Mouse (Mus musculus) urinary bladder, postnatal 4 days (tissue): Measurements from ENCODE around the gene Tmem50a.
A peak's percentile ranks its signal among the peaks of the same experiment; 100 is the strongest.

Experiments
- DNase-seq, 2 experiments: peaks; one replicate each; pipeline ENCODE4 v3.0.0; 2021 to 2022; ENCODE audit warnings: low spot score in 2 of 2

Tmem50a gene

DNA sequence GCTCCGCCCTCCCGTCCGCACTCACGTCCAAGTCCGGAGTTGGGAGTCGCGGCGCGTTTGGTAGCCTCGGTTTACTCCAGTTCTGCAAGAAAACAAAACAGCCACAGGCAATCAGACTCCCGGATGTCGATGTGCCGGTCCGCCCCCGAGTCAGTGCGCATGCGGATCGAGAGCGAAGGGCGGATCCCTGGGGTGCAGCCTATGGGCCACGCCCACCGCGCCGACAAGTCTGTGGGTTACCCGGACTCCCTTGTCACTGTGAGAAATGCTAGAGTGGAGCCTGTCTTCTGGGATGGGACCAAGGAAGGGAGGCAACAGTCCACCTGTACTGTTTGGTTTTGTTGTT is at the start of gene Tmem50a:
Tmem50a (minus strand) TSS at position 161 of the 346 bp plus-strand sequence.
- peak; percentile 90 to 94 for DNase-seq

DNA sequence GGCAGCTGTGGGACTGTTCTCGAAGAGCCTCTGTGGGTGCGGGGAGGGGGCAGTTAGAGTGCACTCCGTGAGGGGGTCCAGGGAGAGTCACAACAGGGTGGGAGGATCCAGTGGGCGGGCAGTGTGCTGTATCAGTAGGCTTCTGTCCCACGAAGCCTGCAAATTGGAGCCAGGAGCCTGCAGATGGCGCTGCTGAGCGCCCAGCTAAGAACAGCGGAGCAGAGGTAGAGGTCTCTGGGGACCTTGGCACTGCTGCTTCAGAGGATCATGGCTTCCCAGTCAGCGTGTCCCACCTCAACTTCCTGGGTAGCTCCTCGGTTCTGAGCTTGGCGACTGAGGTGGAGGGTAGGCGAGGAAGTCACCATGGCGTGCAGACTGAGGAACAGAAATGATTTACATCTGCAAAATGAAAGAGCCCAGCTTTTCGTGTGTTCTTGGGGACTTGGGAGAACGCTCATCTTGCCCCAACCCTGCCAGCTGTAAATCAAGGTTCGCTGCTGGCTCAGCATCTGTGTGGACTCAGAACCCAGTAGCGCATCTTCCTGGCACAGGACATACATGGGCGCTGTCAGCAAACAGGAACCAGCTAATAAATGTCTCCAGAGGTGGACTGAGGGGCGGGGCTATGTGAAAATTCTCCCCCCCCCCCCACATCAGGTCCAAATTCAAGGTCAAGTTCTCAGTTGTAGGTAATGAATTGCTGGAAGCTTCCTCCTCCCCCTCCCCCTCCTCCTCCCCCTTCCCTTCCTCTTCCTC is 48.4 kb upstream of the Tmem50a start:
- no peak for DNase-seq

DNA sequence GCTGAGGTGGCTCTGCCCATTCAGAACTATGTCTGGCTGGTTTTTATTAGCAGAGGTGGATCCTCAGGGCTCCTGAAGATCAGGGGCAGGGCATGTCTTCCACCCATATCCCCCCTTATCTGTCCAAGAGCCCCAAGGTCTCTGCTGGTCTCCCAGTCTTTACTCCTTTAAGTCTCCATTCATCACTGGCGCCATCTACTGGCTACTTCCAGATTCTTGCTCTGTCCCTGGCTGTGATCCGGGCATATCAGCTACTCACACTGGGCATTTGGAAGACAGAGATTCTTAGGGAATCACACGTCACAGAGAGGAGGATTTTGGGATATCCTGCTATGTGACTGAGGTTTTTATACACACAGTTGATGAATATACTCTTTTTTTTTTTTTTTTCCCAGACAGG is 41.5 kb upstream of the Tmem50a start:
- DNase-seq = peak in 1 of 2 experiments; percentile 83

DNA sequence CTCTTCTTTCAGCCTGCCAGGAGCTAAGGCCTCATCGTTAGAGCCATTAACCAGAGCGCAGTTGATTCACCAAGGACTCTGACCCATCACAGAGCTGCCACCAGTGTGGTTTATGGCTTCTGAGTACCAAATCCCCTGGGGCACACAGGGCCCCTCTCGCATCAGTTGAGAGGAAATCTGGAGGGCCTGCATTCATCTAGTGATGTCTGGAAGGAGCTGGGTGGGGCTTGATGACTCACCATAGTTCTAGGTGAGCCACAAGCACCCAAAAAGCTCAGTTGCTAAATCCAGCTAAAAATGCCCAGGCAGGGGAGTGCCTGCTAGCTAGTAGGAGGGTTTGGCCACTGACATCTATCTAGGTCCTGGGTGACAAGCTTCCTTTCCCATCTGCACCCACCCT is 41.0 kb upstream of the Tmem50a start:
- DNase-seq = no peak

DNA sequence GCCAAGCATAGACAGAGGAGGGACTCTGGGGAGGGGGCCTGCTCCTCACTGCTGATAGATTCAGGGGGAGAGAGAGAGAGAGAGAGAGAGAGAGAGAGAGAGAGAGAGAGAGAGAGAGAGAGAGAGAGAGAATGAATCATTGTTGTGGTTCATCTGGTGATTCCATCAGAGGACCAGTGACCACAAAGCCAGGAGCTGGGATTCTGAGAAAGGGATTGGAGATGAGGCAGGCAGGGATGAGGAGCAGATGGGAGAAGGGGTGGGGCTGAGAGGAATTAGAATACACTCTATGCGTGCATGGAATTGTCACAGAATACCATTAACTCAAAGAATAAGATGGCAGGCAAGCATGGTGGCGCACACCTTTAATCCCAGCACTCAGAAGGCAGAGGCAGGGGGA is 40.4 kb upstream of the Tmem50a start:
- DNase-seq = no peak

DNA sequence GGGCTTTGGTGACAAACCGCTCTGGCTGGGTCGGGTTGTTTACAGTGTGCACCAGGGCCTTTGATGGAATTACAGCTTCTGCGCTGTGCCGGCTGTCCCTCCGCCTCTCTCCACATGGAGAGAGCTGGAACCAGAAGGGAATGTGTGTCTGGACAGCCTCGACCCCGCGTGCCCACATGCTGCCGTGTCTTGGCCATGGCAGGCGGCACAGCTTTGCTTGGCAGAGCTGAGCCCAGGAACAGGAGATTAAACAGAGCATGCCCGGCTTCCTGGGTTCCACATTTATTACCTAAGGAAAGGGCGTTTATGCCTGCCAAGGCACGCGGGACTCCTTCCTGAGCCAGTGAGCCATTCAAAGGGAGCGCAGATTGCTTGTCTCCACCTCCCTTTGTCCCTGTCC is 39.6 kb upstream of the Tmem50a start:
- DNase-seq = no peak

DNA sequence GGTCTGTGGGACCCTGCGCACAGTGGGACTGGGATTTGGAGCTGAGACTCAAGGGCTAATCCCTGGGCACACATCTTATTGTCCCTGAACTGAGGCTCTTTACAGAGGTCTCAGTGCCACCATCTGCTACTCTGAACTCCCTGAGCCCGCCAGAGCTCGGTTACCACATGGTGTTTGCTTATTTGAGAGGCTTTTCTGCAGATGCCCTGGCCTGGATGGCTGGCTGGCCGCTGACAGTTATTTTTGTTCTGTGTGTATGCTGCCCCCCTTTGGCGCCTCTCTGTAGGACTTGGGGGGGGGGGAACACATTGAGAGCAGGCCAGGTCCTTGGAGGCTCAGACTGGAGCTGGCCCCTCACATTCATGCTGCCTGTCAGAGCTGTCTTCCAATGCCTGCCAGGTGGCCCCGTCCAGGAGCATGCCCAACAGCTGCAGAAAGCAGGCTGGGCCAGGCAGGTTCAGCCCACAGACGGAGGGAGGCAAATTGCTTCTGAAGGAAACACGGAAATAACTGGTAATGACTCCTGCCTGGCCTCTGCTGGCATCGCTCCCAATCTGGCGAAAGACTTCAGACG is 35.8 kb upstream of the Tmem50a start:
- peak; percentile 31 to 75 for DNase-seq

DNA sequence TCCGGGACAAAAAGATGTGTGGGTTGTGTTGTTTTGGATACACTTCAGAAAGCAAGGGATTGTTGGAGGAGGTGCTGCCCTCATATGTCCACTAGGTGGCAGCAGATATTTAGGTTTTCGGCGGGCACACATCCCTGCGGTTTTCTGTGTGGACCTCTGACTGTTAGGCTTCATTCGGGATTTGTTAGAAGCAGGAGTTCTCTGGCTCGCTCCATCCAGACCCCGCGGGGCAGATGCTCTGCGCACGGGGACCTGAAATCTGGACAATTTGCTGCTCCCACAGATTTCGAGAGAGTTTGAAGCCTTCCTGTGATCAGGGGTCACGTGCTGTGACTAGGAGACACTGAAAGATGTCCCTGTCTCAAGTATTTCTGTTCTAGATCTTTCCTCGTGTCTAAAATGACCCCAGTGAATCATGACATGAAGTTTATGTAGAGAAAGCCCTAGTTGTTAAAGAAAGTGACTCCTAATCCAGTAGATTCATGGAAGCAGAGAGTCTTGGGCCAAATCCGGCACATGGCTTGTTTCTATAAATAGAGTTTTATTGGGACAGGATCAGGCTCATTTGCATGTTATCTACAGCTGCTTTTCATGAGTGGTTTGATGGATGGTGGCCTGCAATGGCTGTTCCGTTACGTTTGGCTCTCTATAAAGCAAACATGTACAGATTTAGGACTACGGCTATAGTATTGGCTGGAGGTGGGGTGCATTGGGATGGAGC is 31.4 kb upstream of the Tmem50a start:
- DNase-seq = peak; percentile 59 to 77

DNA sequence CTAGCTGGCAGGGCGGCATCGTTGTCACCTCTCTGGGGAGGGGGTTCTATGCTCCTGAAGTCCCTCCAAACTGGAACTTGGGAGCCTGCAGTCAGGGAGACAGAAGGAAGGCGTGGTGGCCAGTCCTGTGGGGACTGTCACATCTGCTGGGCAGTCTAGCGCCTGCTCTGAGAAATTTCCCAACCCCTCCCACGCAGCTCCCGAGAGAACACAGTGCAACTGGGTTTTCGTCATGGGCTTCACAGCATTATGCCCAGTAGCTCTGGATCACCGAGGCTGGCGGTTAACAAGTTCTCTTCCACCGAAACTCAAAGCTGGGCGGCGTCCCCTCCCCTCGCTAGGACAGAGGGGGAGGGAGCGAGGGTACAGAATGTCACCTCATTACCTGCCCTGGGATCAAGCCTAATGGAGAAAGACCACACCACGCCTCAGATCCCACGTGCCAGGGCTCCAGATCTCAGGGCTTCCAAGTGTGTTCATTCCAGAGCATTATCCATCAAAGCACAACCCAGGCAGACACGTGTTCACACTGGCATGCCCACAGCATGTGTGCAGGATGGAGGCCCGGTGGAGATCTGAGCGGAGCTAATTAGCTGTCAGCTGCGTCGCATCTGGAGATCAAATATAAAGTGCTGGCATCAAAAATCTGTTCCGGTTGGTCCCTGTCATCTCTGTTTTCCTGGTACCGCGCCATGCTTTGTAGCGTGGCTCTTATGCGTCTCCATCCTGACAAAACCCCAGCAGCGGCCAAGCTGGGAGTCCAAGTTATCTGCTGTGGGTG is 29.1 kb upstream of the Tmem50a start:
- DNase-seq = no peak

DNA sequence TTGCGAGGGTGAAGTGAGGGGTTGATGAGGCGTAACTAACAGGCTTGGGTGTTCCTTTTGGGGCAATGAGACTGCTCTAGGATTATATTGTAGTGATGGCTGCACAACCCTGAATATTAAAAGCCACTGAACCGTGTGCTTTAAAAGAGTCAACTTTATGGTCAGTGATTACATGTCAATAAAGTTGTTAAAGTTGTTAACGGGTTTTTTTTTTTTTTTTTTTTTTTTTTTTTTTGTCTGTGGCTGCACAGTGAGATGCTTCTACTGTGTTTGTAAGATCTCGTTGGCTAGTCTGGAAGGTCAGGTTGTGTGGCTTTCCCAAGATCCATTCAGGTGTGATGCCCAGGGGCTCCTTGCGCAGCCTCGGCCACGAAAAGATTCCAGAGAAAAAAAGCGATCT is 25.1 kb upstream of the Tmem50a start:
- no peak for DNase-seq

DNA sequence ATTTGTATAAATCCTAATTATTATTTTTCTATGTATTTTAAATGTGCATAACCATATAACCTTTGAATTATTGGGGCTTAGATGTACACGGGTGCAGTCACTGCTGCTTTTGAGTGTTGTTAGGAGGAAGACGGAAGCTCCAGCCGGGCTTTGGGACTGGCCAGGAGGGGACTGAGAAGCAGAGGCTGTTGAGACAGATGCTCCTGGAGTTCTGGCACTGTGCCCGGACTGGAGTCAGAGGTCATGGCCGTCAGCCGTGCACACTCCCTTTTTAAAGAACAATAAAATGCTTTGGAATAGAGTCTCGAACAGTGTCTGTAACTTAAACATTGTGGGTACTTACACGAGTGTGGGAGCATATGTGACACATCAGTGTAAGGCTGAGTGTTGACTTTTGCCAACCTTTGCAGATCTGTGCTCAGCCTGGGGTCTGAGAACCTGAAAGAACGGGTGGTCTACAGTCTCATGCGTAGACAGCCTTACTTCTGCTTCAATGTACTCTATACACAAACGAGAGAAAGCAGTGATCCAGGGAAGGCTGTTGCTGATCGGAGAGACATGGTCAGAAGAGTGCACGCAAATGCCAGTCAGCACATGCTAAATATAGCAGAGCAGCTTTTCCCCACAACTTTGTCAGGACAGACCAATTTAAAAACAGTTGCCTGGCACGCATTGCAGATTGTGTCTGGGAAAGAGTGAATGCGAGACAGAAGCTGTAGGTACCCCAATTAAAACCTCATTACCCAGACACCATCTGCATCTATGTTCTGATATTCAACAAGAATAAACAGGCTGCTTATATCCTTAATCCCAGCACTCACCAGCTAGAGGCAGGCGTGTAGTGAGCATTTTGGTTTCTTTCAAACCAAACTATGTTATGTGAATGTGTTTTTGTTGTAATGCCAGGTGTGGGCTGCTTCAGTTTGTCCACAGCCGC is 22.7 kb upstream of the Tmem50a start:
- no peak for DNase-seq

DNA sequence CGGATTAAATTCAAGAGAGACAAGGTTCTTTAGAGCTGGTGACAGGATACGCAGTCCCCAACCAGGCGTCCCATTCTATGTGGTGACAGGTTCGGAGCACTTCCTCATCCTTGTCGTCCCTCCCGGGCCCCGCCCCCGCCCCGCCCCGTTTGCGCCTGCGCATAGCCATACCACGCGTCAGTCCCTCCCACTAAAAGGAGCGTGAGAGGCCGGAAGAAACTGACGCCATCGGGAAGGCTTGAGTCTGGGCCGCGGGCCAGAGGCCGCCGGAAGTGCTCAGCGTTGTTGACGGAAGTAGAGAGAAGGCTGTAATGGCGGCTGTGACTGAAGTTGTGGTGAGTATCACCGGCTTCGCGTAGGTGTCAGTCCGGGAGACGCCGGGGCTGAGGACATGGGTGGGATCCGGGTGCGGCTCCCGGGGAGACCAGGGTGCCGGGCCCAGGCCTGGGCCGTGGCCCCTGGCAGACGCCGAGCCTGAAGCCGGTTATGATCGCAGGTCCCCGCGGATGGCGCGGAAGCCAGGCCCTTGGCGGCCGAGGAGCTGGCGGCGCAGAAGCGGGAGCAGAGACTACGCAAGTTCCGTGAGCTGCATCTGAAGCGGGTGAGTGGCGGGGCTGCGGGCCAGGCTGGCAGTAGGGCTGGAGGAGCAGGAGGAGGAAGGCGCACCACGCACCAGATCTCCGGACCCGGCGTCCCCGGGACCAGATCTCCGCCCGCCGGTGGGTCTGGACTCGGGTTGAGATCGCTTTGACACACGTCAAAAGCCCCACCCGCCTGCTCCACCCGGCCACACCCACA is 16.1 kb upstream of the Tmem50a start, which contains the start of gene Syf2:
Syf2 (plus strand) TSS at position 215 of the 798 bp plus-strand sequence.
- DNase-seq = peak; percentile 92 to 94

DNA sequence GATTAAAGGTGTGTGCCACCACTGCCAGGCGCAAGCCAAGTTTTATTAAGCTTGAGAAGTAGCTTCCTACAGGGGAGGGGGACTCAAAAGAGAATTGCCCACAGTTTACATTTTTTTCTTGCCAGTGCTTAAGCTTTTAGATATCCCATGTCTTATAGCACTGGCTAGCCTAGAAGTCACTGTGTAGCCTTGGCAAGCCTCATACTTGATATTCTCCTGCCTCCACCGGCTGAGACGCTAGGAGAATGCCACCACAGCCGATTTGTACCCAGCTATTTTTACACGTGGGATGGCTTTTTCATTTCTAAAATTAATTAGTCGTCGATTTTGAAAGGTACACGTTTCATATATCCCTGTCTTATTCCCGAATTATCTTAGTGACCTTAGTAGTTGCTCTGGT is 15.4 kb upstream of the Tmem50a start:
- DNase-seq = no peak

DNA sequence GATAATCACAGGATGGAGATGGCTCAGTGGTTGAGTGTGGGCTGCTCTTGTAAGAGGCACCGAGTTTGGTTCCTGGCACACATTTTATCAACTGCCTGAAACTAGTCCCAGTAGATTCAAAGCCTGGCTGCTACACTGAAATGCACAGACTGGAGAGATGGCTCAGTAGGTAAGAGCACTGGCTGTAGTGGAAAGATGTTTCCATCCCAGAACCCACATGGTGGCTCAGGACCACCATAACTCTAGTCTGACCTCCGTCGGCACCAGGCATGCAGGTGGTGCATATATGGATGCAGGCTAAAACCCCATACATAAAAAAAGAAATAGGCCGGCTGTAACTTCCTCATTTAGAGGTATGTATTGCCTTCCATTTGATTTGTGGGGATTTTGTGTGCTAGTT is 14.7 kb upstream of the Tmem50a start:
- no peak for DNase-seq

DNA sequence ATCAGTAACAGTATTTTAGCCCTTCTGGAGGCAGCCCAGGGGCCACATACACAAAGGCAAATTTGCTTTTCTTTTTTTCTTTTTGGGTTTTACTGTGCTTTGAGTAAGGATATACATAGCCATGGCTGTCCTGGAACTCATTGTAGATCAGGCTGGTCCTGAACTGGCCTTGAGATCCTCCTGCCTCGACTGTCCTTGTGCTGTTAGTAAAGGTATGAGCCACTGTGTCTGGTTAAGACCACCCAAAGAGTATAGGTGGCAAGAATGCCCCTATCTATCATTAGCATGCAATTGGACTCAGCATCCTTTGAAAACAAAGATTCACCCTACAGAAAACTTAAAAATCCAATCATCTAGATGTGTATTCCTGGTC is 13.6 kb upstream of the Tmem50a start:
- no peak for DNase-seq

DNA sequence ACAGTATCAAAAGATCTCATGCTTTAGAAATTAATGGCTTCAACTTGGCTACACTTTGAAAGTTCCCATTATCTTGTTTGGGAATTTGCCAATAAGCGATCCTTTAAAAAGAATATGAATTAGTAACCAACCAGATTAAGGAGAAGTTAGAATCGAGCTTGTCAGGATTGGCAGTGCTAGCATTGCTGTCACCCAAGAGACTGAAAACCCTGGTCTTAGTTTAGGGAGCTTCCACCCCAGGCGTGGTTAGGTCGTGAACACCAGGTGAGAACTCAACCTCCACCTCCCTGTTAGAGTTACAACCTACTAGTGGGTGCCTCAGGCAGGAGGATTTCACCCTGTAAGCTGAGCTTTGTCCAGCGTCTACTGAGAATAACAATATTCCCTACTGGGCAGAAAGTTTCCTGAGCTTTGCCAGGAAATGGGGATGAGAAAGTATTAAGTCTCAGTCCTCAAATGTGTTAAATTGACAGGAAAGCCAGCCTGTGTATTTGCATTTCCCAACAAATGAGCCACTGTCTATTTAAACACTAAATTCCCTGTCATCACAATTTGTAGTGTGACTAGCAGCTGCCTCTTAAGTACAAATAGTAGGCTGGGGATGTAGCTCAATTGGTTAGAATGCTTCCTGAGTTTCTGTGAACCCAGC is 13.1 kb upstream of the Tmem50a start:
- DNase-seq = no peak

DNA sequence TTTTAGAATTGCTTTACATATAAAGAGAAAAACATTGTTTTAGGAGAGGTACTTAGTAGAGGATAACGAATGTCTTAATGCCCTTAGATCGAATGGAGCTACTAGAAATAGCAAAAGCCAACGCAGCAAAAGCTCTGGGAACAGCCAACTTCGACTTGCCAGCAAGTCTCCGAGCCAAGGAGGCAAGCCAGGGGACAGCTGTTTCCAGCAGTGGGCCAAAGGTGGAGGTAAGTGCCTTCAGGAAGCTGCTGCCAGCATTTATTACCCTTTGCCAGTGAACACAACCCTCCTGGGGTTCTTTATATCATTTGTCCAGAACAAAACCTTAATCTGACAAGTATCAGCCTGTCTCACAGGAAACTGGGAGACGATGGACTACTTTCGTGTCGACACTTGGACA is 10.4 kb upstream of the Tmem50a start:
- DNase-seq = no peak

DNA sequence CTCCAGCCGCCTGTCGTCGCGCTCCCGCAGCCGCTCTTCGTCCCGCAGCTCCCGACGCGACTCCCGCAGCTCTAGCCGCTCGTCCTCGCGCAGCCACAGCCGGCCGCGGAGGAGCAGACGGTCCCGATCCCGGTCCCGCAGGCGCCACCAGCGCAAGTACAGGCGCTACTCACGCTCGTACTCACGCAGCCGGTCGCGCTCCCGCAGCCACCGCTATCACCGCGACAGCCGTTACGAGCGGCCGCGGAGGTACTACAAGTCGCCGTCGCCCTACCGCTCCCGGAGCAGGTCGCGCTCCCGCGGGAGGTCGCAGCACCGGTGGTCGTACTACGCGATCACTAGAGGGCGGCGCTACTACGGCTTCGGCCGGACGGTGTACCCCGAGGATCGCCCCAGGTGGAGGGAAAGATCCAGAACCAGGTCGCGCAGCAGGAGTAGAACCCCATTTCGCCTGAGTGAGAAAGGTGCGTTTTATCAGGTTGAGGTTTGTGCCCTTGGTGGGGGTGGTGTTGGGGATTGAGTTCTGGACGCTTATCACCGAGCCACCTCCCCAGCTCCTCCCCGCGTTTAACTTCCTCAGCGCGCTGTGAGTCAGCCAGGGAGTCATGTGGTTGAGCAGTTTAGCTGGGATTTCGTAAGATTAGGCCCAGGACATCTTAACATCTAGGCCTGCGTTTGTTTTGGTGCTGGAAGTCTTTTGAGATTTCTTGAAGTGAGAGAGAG is 9.4 kb upstream of the Tmem50a start:
- DNase-seq = peak; percentile 60 to 66
